Mouse (Mus musculus) stomach, embryonic 16.5 days (tissue): ENCODE measurements around the gene Krt87. TPM values are rescaled to one million over a fixed set of nuclear protein-coding genes. Genes with fewer than 3 reads are reported as not detected.

Experiments used
- ATAC-seq: fragments of 200-750 bp; cut with Nextera tagmentation; 2 replicates; pipeline ENCODE4 v1.8.0; 2017; ENCODE audit warnings: moderate number of reproducible peaks, moderate TSS enrichment; ENCODE audit not compliant: insufficient read depth, low FRiP score
- H3K27ac ChIP-seq: fragments of 300-500 bp; sonication (generic); 2 replicates; pipeline ENCODE4 v1.5.1; 2014; ENCODE audit warnings: low read length
- H3K27me3 ChIP-seq: fragments of 300-500 bp; sonication (generic); 2 replicates; pipeline ENCODE4 v1.6.1; 2014; ENCODE audit warnings: low read length, control low read depth, mixed read lengths; ENCODE audit not compliant: control insufficient read depth, insufficient read depth
- H3K36me3 ChIP-seq: fragments of 300-500 bp; sonication (generic); 2 replicates; pipeline ENCODE4 v1.6.1; 2014; ENCODE audit warnings: low read length; ENCODE audit not compliant: control insufficient read depth, insufficient read depth
- H3K4me1 ChIP-seq: fragments of 300-500 bp; sonication (generic); 2 replicates; pipeline ENCODE4 v1.6.1; 2014; ENCODE audit warnings: low read length, control low read depth, mixed read lengths; ENCODE audit not compliant: control insufficient read depth, insufficient read depth
- H3K4me2 ChIP-seq: fragments of 300-500 bp; sonication (generic); 2 replicates; pipeline ENCODE4 v1.6.1; 2014; ENCODE audit warnings: low read depth, low read length, mixed read lengths
- H3K4me3 ChIP-seq: fragments of 300-500 bp; sonication (generic); replicated peaks from 2 replicates; pipeline ENCODE4 v1.5.1; 2014; ENCODE audit warnings: mild to moderate bottlenecking, low read length
- H3K9ac ChIP-seq: fragments of 300-500 bp; sonication (generic); 2 replicates; pipeline ENCODE4 v1.6.1; 2014; ENCODE audit warnings: low read length
- H3K9me3 ChIP-seq: fragments of 300-500 bp; sonication (generic); replicated peaks from 2 replicates; pipeline ENCODE4 v1.6.1; 2016; ENCODE audit warnings: low read length, control low read depth; ENCODE audit not compliant: control insufficient read depth
- WGBS: fragments of 180-500 bp; shearing (Covaris S2); extraction: QIAGEN DNeasy Blood & Tissue Kit; methylation state at CpG from one replicate; pipeline ENCODE4 v1.1.7; 2014; 5-methylcytosine and 5-hydroxymethylcytosine counted together
- polyA plus RNA-seq: library from polyadenylated mRNA; unstranded; fragments of >200 nt; fragmentation: Nextera tagmentation; extraction: Ambion mirVana; gene quantifications from 2 replicates; pipeline ENCODE4 v1.2.1, GENCODE M21; 2015

The Krt87 gene
- polyA plus RNA-seq, 1 experiment from 2014 or later, result 0.26 TPM

DNA sequence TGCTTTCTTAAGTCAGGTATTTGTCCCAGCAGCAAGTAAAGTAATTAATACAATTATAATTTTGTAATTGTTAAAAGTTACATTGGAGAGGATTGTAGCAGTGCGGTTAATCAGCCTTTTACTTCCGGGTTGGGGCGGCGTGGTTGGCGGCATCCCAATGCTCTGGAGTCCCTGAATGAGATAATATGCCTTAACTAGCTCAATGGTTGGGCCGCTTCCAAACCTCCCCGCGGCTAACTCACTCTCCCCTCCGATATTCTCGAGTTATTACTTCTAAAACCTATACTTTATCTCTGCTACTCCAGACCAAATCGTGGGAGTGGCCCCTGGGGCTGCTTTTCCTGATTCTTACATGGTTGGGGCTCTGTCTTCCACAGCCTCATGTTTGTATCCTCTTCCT, 8.0 kb upstream of the Krt87 start:
- Histone ChIP-seq H3K4me1 (no peaks in the 10 kb centered on the region), H3K4me3 (no peak overlapping the region), H3K4me2 (no peak overlapping the region), H3K27ac (no peak overlapping the region), H3K9ac (no peak overlapping the region), H3K36me3 (no peaks in the 10 kb centered on the region), H3K27me3 (no peaks in the 10 kb centered on the region), H3K9me3 (no peaks in the 10 kb centered on the region)
- ATAC-seq, result no peak
- WGBS, result 73% methylated on average over 11 of the region's 11 CpGs

DNA sequence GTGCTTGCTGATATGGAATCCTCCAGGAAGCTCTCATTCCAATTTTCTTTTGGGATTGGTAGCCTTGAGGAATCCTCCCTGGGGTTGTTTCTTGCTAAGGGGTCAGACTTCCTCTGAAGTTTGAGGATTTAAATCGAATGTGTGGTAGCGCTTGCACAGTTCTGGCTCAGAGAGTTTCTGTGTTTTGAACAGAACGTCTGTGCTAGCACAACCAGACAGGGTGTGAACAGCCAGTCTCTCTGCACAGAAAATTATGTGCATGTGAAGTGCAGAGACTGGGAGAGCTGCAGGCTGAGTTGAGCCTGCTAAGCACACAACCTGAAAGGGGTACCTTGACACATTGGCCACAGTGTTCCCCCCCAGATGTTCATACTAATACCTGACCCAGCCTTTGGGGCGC, 2.2 kb upstream of the Krt87 start:
- Histone ChIP-seq H3K9ac (no peak overlapping the region), H3K36me3 (no peaks in the 10 kb centered on the region), H3K27me3 (peaks cover 19% of the 10 kb centered on the region; the same call in 1 of the 2 replicates), H3K9me3 (no peaks in the 10 kb centered on the region), H3K4me3 (no peak overlapping the region), H3K4me2 (no peak overlapping the region), H3K4me1 (peaks cover 6% of the 10 kb centered on the region; the same call in 1 of the 2 replicates), H3K27ac (no peak overlapping the region)
- WGBS, result 71% methylated on average over 4 of the region's 4 CpGs
- ATAC-seq, result no peak

DNA sequence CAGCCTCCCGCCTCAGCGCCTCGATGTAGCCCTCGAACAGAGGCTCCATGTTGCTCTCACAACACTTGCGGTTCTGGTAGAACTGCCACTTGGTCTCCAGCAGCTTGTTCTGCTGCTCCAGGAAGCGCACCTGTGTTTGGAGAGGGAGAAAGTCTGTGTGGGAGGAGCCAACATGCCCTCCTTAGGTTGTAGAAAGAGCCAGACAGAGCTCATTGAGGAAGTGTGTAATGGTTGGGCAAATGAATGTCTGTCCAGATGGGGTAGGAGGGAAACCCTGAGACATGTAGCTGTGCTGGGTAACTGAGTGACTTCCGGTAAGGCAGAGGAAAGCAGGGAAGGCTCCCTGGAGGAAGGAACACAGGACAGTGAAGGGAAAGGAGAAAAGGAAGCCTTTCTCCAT, 2.0 kb downstream of the Krt87 start:
- Histone ChIP-seq H3K4me3 (no peak overlapping the region), H3K27me3 (peaks cover 19% of the 10 kb centered on the region; the same call in 1 of the 2 replicates), H3K9me3 (no peaks in the 10 kb centered on the region), H3K4me2 (no peak overlapping the region), H3K9ac (no peak overlapping the region), H3K36me3 (no peaks in the 10 kb centered on the region), H3K27ac (no peak overlapping the region), H3K4me1 (peaks cover 6% of the 10 kb centered on the region; the same call in 1 of the 2 replicates)
- 71% methylated on average over 7 of the region's 7 CpGs for WGBS
- no peak for ATAC-seq

DNA sequence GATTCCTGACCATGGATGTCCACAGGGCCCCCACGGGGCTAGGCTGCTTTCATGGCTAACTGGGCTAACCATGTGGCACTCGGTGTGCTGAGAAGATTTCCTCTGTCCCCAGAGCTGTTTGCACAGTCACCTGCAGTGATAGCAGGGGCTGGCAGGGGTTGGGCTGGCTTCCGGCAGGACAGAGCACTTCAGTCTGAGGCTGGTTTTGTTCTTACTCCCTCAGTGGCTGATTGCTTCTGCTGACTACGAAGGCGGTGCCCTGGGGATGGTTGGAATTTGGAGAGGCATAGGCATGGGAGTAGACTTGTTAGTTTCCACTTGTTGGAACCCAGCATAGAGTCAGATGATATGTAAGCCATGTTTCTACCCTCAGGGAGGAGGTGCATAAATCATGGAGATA, 13.7 kb downstream of the Krt87 start:
- H3K36me3 ChIP-seq, result no peaks in the 10 kb centered on the region
- no peak overlapping the region for H3K4me3 ChIP-seq
- H3K27ac ChIP-seq, result no peak overlapping the region; the same call in 1 of the 2 replicates
- no peak overlapping the region for H3K4me2 ChIP-seq
- no peaks in the 10 kb centered on the region for H3K9me3 ChIP-seq
- WGBS, result 23% methylated on average over 5 of the region's 5 CpGs
- 0 out of 2 replicates have a peak, but pooled peaks have one; percentile 20 for ATAC-seq
- H3K27me3 ChIP-seq, result no peaks in the 10 kb centered on the region
- peak overlapping the region; percentile 20; the same call in 1 of the 2 replicates for H3K9ac ChIP-seq
- peaks cover 6% of the 10 kb centered on the region; the same call in 1 of the 2 replicates for H3K4me1 ChIP-seq

DNA sequence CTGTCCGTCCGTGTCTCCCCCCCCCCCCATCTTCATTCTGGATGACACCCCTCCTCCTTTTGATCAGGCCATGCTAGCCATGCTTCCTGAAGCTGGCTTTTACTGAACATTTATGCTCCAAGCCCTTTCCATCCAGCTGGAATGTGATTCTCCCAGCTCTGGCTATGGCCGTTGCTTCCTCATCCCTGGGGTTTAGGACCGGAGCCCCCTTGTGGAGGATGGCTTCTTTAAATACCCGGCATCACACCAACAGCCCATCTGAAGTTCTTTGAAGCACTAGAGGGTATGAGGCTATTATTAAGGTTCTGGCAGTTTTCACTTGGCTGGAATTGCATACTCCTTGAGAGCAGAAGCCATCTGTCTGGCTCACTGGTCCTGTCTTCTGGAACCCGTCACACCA, 17.7 kb downstream of the Krt87 start:
- no peak overlapping the region for H3K9ac ChIP-seq
- no peaks in the 10 kb centered on the region for H3K36me3 ChIP-seq
- H3K4me2 ChIP-seq, result no peak overlapping the region
- H3K9me3 ChIP-seq, result no peaks in the 10 kb centered on the region
- no peak for ATAC-seq
- no peak overlapping the region for H3K27ac ChIP-seq
- no peak overlapping the region for H3K4me3 ChIP-seq
- peaks cover 6% of the 10 kb centered on the region; the same call in 1 of the 2 replicates for H3K4me1 ChIP-seq
- H3K27me3 ChIP-seq, result no peaks in the 10 kb centered on the region
- WGBS, result 42% methylated on average over 4 of the region's 6 CpGs

DNA sequence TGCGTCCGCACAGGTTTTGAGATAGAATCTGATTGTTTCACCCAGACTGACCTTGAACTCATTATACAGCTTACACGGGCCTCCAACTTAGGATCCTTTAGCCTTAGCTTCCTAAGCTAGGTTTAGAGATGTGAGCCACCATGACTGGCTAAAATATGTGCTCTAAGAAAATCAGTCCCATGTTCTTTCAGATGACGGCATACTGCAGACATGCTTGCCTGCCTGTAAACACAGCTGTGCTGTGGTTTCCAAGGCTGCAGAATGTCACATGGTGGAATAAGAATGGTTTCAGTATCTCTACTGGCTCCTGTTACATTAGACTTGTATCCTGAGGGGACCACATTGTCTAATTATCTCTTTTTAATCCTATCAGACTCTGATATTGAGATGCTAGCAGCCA, 19.7 kb downstream of the Krt87 start:
- Histone ChIP-seq H3K4me3 (no peak overlapping the region), H3K27me3 (no peaks in the 10 kb centered on the region), H3K27ac (no peak overlapping the region), H3K4me1 (0 out of 2 replicates have a peak, but pooled peaks cover 5% of the 10 kb centered on the region), H3K36me3 (no peaks in the 10 kb centered on the region), H3K9me3 (no peaks in the 10 kb centered on the region), H3K9ac (no peak overlapping the region), H3K4me2 (no peak overlapping the region)
- ATAC-seq, result no peak
- 66% methylated on average over 4 of the region's 4 CpGs for WGBS

DNA sequence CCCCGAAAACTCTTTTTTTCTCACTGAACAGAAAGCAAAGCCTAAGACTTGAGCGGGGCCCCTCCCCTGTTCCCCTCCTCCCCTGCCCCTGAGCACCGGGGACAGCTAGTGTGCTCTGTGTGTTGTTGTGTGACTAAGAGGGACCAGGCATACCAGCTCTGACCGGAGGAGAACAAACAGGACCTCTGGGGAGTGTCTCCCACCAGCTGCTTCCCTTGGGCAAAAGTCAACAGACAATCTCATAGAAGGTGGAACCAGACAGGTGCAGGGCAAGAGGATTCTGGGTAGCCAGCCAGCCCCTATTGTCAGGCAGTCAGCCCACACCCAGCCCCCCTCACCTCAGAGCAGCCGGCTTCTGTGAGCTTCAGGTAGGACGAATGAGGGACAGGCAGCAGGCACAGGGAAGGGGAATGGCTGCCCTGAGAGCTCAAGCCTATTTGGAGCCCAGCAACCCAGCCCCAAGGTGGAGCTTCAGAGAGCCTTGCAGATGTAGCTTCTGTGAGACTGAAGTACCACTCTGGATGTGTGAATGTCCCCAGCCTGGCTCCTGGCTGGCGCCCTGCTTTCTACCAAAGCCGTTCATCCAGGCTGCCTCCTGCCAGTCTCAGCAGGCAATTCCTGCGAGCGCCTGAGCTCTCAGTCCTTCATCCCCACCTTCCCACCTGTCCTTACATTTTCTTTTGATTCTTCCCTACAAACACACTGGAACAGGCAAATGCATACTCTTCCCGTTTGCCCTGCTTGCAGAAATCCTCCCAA, 23.6 kb downstream of the Krt87 start:
- Histone ChIP-seq H3K27me3 (peaks cover 10% of the 10 kb centered on the region), H3K9ac (no peak overlapping the region), H3K4me2 (peak overlapping the region; percentile 52; the same call in 1 of the 2 replicates), H3K4me3 (no peak overlapping the region), H3K4me1 (0 out of 2 replicates have a peak, but pooled peaks cover 5% of the 10 kb centered on the region), H3K36me3 (no peaks in the 10 kb centered on the region), H3K9me3 (no peaks in the 10 kb centered on the region), H3K27ac (peak overlapping the region; percentile 66)
- 42% methylated on average over 11 of the region's 11 CpGs for WGBS
- ATAC-seq, result peak; percentile 70; the same call in 1 of the 2 replicates

DNA sequence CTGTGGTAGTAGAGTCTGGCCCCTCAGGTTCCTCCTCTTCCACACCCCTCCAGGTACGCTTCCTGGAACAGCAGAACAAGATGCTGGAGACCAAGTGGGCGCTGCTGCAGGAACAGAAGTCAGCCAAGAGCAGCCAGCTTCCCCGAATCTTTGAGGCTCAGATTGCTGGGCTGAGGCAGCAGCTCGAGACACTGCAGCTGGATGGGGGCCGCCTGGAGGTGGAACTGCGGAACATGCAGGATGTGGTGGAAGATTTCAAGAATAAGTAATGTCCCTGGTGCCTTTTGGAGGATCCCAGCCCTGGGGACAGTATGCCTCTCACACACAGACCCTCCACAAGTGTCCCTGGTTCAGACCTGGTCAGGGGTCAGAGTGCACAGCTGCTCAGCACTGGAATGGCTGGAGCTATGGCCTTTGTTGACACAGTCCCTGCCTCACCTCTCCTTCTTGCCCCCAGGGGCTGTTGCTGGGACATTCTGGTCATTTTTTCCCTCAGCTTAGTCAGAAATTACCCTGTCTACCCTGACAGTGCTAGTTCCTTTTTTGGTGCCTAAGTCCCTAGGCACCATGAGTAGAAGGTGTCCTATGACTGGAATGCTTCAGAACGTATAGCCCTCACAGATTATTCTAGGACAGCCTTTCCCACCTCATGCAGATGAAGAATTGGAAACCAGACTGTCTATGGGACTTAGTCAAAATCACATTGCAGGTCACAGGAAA, 24.5 kb downstream of the Krt87 start:
- H3K9ac ChIP-seq, result peak overlapping the region; percentile 80; the same call in 1 of the 2 replicates
- H3K4me1 ChIP-seq, result 0 out of 2 replicates have a peak, but pooled peaks cover 5% of the 10 kb centered on the region
- peak overlapping the region; percentile 49 for H3K4me3 ChIP-seq
- WGBS, result 30% methylated on average over 7 of the region's 7 CpGs
- H3K36me3 ChIP-seq, result no peaks in the 10 kb centered on the region
- peak overlapping the region; percentile 52 for H3K4me2 ChIP-seq
- H3K27ac ChIP-seq, result peak overlapping the region; percentile 66
- ATAC-seq, result no peak
- peaks cover 10% of the 10 kb centered on the region for H3K27me3 ChIP-seq
- H3K9me3 ChIP-seq, result no peaks in the 10 kb centered on the region

DNA sequence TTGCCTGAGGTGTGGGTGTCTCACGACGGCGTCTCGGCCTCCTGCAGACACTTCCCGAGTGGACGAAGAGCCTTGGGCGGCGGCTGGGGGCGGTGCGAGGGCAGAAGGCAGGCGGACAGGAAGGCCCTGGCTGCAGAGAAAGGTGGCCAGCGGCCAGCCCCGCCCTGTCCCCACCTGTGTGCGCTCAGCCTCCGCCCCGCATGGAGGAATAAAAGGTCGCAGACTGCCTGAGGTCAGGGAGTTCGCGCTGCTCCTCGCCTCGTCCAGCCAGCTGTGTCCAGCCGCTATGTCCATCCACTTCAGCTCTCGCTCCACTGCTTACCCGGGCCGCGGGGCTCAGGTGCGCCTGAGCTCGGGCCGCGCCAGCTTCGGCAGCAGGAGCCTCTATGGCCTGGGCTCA, 26.4 kb downstream of the Krt87 start:
- Histone ChIP-seq H3K9me3 (no peaks in the 10 kb centered on the region), H3K36me3 (no peaks in the 10 kb centered on the region), H3K4me3 (peak overlapping the region; percentile 49), H3K4me1 (0 out of 2 replicates have a peak, but pooled peaks cover 5% of the 10 kb centered on the region), H3K27me3 (peaks cover 10% of the 10 kb centered on the region), H3K9ac (peak overlapping the region; percentile 80), H3K4me2 (peak overlapping the region; percentile 52), H3K27ac (peak overlapping the region; percentile 87)
- ATAC-seq, result peak; percentile 72; the same call in 1 of the 2 replicates
- WGBS, result 16% methylated on average over 31 of the region's 31 CpGs
